Mouse (Mus musculus) midbrain, embryonic 16.5 days (tissue): ENCODE measurements around the gene Cngb1. TPM values are rescaled to one million over a fixed set of nuclear protein-coding genes. Genes with fewer than 3 reads are reported as not detected.
A peak's percentile ranks its signal among the peaks of the same experiment; 100 is the strongest.

ENCODE experiments used
- ATAC-seq: fragments of 200-750 bp; cut with Nextera tagmentation; 2 replicates; pipeline ENCODE4 v1.8.0; 2017; ENCODE audit warnings: moderate TSS enrichment
- H3K27ac ChIP-seq: fragments of 300-500 bp; sonication (generic); 2 replicates; pipeline ENCODE4 v1.5.1; 2014; ENCODE audit warnings: mild to moderate bottlenecking, low read length, mixed read lengths
- H3K27me3 ChIP-seq: fragments of 300-500 bp; sonication (generic); 2 replicates; pipeline ENCODE4 v1.6.1; 2014; ENCODE audit warnings: low read depth, low read length, mixed read lengths; ENCODE audit not compliant: control insufficient read depth, insufficient read depth
- H3K36me3 ChIP-seq: fragments of 300-500 bp; sonication (generic); 2 replicates; pipeline ENCODE4 v1.6.1; 2014; ENCODE audit warnings: mild to moderate bottlenecking, low read length, moderate library complexity, mixed read lengths; ENCODE audit not compliant: control insufficient read depth, insufficient read depth
- H3K4me1 ChIP-seq: fragments of 300-500 bp; sonication (generic); 2 replicates; pipeline ENCODE4 v1.6.1; 2014; ENCODE audit warnings: mild to moderate bottlenecking, low read length, mixed read lengths; ENCODE audit not compliant: control insufficient read depth, insufficient read depth
- H3K4me2 ChIP-seq: fragments of 300-500 bp; sonication (generic); 2 replicates; pipeline ENCODE4 v1.6.1; 2014; ENCODE audit warnings: mild to moderate bottlenecking, low read length, mixed read lengths
- H3K4me3 ChIP-seq: fragments of 300-500 bp; sonication (generic); 2 replicates; pipeline ENCODE4 v1.5.1; 2014; ENCODE audit warnings: low read depth, mild to moderate bottlenecking, low read length, moderate library complexity, mixed read lengths
- H3K9ac ChIP-seq: fragments of 300-500 bp; sonication (generic); 2 replicates; pipeline ENCODE4 v1.6.1; 2014; ENCODE audit warnings: low read depth, low read length, mixed read lengths
- H3K9me3 ChIP-seq: fragments of 300-500 bp; sonication (generic); replicated peaks from 2 replicates; pipeline ENCODE4 v1.6.1; 2014; ENCODE audit warnings: mild to moderate bottlenecking, low read length, mixed read lengths; ENCODE audit not compliant: control insufficient read depth, poor library complexity, severe bottlenecking
- WGBS: fragments of 180-500 bp; shearing (Covaris S2); extraction: QIAGEN DNeasy Blood & Tissue Kit; methylation state at CpG from one replicate; pipeline ENCODE4 v1.1.7; 2014; 5-methylcytosine and 5-hydroxymethylcytosine counted together
- polyA plus RNA-seq: library from polyadenylated mRNA; unstranded; fragments of >200 nt; fragmentation: Nextera tagmentation; extraction: Ambion mirVana; gene quantifications from 2 replicates; pipeline ENCODE4 v1.2.1, GENCODE M21; 2015

Gene Cngb1
- polyA plus RNA-seq, 1 experiment from 2014 or later: 0.51 TPM

- ATAC-seq: no peak
- H3K36me3 ChIP-seq: peaks cover 31% of the 10 kb centered on the region
Observed at GRCm38 (mm10) chr8:95330367-95330766, 24.0 kb upstream of the Cngb1 start.

GRCm38 (mm10) chr8:95327866-95328465, 21.6 kb upstream of the Cngb1 start:
- Histone ChIP-seq H3K27me3 (no peaks in the 10 kb centered on the region), H3K4me3 (no peak overlapping the region), H3K9ac (no peak overlapping the region), H3K27ac (no peak overlapping the region), H3K4me1 (peaks cover 17% of the 10 kb centered on the region), H3K36me3 (peaks cover 32% of the 10 kb centered on the region), H3K9me3 (no peaks in the 10 kb centered on the region), H3K4me2 (no peak overlapping the region)
- no peak for ATAC-seq
- 86% methylated on average over 46 of the region's 46 CpGs for WGBS

More at GRCm38 (mm10) chr8:95330367-95330766, 24.0 kb upstream of the Cngb1 start:
- Histone ChIP-seq H3K27ac (no peak overlapping the region), H3K4me1 (peaks cover 19% of the 10 kb centered on the region), H3K4me2 (peak overlapping the region; percentile 89), H3K4me3 (peak overlapping the region; percentile 79), H3K27me3 (no peaks in the 10 kb centered on the region), H3K9ac (peak overlapping the region; percentile 95), H3K9me3 (no peaks in the 10 kb centered on the region)
- 70% methylated on average over 1 of the region's 1 CpGs for WGBS

GRCm38 (mm10) chr8:95326822-95327221, 20.4 kb upstream of the Cngb1 start:
- no peak overlapping the region for H3K27ac ChIP-seq
- H3K9ac ChIP-seq: no peak overlapping the region
- peaks cover 32% of the 10 kb centered on the region for H3K36me3 ChIP-seq
- no peak overlapping the region for H3K4me2 ChIP-seq
- H3K4me3 ChIP-seq: no peak overlapping the region
- H3K4me1 ChIP-seq: peaks cover 13% of the 10 kb centered on the region
- WGBS: 96% methylated on average over 5 of the region's 5 CpGs
- no peaks in the 10 kb centered on the region for H3K9me3 ChIP-seq
- H3K27me3 ChIP-seq: no peaks in the 10 kb centered on the region
- ATAC-seq: no peak

GRCm38 (mm10) chr8:95324646-95325045, 18.3 kb upstream of the Cngb1 start:
- no peak overlapping the region for H3K4me2 ChIP-seq
- WGBS: 46% methylated on average over 5 of the region's 5 CpGs
- no peaks in the 10 kb centered on the region for H3K9me3 ChIP-seq
- no peak overlapping the region for H3K9ac ChIP-seq
- H3K4me3 ChIP-seq: no peak overlapping the region
- no peak overlapping the region for H3K27ac ChIP-seq
- peaks cover 5% of the 10 kb centered on the region for H3K4me1 ChIP-seq
- ATAC-seq: no peak
- H3K36me3 ChIP-seq: peaks cover 31% of the 10 kb centered on the region
- H3K27me3 ChIP-seq: peaks cover under 1% of the 10 kb centered on the region; the same call in 1 of the 2 replicates

GRCm38 (mm10) chr8:95323201-95323600, 16.8 kb upstream of the Cngb1 start:
- Histone ChIP-seq H3K36me3 (peaks cover 17% of the 10 kb centered on the region), H3K27ac (no peak overlapping the region), H3K4me1 (peaks cover 3% of the 10 kb centered on the region; the same call in 1 of the 2 replicates), H3K9ac (no peak overlapping the region), H3K9me3 (no peaks in the 10 kb centered on the region), H3K4me3 (no peak overlapping the region), H3K4me2 (no peak overlapping the region), H3K27me3 (peaks cover 4% of the 10 kb centered on the region; the same call in 1 of the 2 replicates)
- ATAC-seq: no peak
- WGBS: 81% methylated on average over 3 of the region's 3 CpGs

GRCm38 (mm10) chr8:95320224-95321139, 14.1 kb upstream of the Cngb1 start:
- Histone ChIP-seq H3K9ac (peak overlapping the region; percentile 57), H3K4me2 (peak overlapping the region; percentile 85), H3K4me1 (peaks cover 3% of the 10 kb centered on the region; the same call in 1 of the 2 replicates), H3K9me3 (no peaks in the 10 kb centered on the region), H3K36me3 (peaks cover 2% of the 10 kb centered on the region; the same call in 1 of the 2 replicates), H3K27ac (0 out of 2 replicates have a peak overlapping the region, but pooled peaks have one; percentile 35), H3K27me3 (peaks cover 4% of the 10 kb centered on the region; the same call in 1 of the 2 replicates), H3K4me3 (peak overlapping the region; percentile 43)
- ATAC-seq: peak; percentile 82
- whole genome bisulfite sequencing: 2% methylated on average over 39 of the region's 41 CpGs

- 96% methylated on average over 1 of the region's 1 CpGs for WGBS
- no peak overlapping the region for H3K4me3 ChIP-seq
- no peak for ATAC-seq
Observed at GRCm38 (mm10) chr8:95315350-95315749, 9.0 kb upstream of the Cngb1 start.

GRCm38 (mm10) chr8:95314707-95315106, 8.3 kb upstream of the Cngb1 start:
- H3K4me2 ChIP-seq: no peak overlapping the region
- ATAC-seq: no peak
- H3K9ac ChIP-seq: no peak overlapping the region
- H3K27me3 ChIP-seq: peaks cover 4% of the 10 kb centered on the region; the same call in 1 of the 2 replicates
- H3K4me3 ChIP-seq: no peak overlapping the region
- peaks cover 6% of the 10 kb centered on the region; the same call in 1 of the 2 replicates for H3K4me1 ChIP-seq
- H3K27ac ChIP-seq: no peak overlapping the region
- no peaks in the 10 kb centered on the region for H3K9me3 ChIP-seq
- WGBS: 74% methylated on average over 2 of the region's 2 CpGs
- H3K36me3 ChIP-seq: no peaks in the 10 kb centered on the region

More at GRCm38 (mm10) chr8:95315350-95315749, 9.0 kb upstream of the Cngb1 start:
- Histone ChIP-seq H3K27me3 (peaks cover 4% of the 10 kb centered on the region; the same call in 1 of the 2 replicates), H3K9ac (no peak overlapping the region), H3K4me1 (peaks cover 5% of the 10 kb centered on the region; the same call in 1 of the 2 replicates), H3K36me3 (no peaks in the 10 kb centered on the region), H3K9me3 (no peaks in the 10 kb centered on the region), H3K27ac (no peak overlapping the region), H3K4me2 (no peak overlapping the region)
